Mouse (Mus musculus) ovary, adult 18-20 months (tissue): Measurements from ENCODE around the gene Olfr213.
"Not testable (repeated sequence)": the region's sequence is repeated elsewhere in the genome, so short reads cannot be mapped to it uniquely, and the experiment has no call there.

Source experiments
- DNase-seq: peaks from one replicate; pipeline ENCODE4 v3.0.0; 2022; ENCODE audit warnings: low spot score, mixed read lengths

Gene Olfr213

DNA sequence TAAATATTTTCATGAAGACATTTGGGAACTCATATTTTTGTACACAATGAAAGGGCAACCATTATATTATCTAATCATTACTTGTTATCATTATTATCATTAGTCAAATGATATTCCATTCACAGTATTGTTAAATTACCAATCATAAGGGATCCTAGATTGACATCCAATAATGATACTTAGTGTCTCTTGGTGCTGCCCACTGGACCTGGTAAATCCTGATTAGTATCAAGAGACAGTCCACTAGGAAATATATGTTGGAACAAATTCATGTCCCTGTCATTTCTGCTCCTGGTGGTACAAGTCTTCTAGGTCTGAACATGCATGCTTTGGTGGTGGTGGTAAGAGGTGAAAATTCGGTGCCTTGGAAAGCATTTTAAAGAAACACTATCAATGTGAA is at the start of gene Olfr213:
Gene Olfr213 (plus strand): TSS at position 301 of the 400 bp plus-strand sequence.
- no peak for DNase-seq

DNA sequence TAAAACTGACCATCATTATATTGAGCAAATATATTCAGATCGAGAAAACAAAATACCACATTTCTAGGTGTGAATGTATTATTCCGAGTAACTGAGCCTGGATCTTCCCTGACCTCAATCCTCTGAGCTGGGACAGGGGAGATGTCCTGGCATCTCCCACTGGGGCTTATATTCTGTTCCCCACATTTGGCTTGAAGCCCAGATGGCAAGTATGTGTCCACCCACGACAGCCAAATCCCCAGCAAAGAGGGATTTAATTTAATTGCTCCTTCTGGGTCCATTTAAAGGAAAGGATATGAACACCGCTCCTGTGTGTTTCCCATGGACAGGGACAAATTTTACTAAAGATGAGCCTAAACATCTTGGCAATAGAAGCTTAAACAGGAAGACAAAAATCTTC is 49.5 kb upstream of the Olfr213 start, which contains the start of gene Olfr211:
Gene Olfr211 (plus strand): TSS at position 301 of the 400 bp plus-strand sequence.
- DNase-seq = no peak

DNA sequence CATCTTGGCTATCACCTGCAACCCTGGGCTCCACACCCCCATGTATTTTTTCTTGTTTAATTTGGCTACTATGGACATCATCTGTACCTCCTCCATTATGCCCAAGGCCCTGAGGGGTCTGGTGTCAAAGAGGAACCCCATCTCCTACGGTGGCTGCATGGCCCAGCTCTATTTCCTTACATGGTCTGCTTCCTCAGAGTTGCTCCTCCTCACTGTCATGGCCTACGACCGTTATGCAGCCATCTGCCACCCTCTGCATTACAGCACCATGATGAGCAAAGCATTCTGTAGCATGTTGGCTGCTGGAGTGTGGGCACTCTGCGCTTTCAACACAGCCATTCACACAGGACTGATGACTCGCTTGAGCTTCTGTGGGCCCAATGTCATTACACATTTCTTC is 44.5 kb upstream of the Olfr213 start:
- DNase-seq = no peak

DNA sequence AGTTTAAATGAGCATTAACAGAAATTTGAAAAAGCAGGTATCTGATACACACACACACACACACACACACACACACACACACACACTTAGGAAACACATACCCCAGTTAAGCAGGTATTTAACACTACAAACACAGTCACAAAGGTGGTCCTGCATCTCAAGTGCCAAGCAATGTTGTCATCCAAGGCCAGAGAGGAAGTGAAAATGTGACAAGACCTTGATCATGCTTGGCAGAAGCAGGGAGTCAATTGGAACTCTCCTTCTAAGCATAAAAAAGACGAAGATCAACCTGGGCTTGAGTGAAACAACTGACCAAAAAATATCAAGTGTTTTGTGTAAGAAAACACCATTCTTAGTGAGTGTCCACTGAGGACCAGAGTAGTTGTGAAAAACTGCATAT is 42.3 kb upstream of the Olfr213 start:
- DNase-seq = no peak

DNA sequence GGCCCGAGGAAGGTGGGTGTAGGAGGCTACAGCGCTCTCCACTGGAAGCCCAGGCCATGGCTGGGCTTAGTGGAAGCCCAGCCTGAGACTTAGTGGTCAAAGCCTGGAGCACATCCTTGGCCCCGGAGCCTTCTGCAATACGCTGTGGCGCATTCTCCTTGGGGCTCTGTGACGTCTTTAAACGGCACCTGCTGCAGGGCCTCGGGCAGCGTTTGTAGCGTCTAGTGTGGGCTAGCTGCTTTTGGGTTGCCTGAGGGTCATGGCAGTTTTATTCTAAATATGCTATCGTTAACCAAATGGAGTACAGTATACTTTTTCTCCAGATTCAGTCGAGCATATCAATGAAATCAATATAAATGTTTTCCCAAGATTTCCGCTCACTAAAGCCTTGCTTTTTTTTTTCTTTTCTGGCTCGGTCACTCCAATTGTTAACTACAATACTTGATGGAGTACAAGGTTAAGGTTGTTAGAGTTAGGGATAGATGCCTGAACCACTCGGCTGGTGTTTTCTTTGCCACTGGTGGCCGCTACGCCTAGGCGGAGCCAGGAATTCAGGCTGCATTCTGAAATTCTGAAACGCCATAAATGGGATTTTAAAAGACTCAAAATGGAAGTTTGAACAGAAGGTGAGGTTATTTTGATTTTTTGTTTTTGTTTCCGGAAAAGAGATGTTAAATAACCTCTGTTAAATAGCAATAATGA is 31.8 kb upstream of the Olfr213 start, which contains the start of gene Olfr212:
Gene Olfr212 (plus strand): TSS at position 215 of the 702 bp plus-strand sequence.
- not testable (repeated sequence) for DNase-seq

DNA sequence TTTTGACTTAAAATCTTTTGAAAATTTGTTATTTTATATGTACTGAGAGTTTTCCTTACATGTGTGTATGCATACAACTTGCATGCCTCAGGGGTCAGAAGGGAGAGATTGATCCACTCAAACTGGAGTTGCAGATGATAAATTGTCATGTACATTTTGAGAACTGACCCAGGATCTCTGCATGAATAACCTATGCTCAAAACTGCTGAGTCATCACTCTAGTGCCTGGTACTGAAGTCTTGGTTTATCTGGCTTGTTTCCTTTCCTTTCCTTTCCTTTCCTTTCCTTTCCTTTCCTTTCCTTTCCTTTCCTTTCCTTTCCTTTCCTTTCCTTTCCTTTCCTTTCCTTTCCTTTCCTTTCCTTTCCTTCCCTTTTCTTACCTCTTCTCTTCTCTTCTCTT is 23.4 kb upstream of the Olfr213 start:
- no peak for DNase-seq

DNA sequence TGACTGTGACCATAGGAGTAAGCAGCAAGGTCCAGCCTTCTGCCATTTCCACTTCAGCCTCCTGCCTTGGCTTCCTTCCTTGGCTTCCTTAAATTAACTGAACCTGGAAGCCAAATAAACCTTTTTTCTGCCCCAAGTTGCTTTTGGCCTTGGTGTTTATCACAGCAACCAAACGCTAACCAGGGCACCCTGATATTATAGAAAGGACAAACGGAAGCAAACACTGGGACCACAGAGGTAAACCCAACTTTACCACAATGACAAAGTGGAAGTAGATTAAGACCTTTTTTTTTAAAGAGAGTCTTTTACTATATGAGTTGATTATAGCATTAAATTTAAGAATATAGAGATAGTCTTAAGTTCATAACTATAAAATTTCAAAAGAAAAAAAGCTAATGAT is 4.2 kb downstream of the Olfr213 start:
- DNase-seq = no peak

DNA sequence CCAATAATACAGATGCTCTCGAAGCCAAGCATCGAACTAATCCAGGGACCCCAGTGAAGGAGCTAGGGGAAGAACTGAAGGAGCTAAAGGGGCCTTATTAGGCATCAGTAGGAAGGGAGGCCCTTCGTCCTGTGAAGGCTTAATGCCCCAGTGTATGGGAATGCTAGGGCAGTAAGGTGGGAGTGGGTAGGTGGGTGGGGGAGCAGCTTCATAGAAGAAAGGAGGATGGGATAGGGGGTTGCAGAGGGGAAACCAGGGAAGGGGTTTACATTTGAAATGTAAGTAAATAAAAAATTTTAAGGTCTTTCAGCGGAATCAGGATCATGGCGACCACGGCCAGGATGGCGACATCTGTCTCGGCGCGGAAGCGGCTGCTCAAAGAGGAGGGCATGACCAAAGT is 12.6 kb downstream of the Olfr213 start, which contains the start of gene Gm5580:
Gene Gm5580 (plus strand): TSS at position 301 of the 400 bp plus-strand sequence.
- not testable (repeated sequence) for DNase-seq

DNA sequence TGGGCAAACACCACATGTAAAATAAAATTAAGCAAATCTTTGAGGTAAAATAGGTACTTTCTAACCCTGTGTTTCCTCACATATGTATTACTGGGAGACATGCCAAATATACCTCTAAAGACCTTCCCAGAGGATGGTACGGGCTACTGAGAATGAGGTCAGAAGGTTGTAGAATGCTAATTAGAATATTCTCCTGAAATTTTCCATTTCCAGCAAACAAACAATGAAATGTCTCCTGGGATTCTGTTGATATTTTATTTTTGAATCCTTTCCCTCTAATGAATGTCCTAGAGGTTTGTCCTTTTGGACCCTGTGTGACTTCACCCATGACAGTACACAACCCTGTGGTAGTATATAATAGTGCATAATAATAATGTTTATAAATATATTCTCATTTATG is 15.7 kb downstream of the Olfr213 start, which contains the start of gene Olfr214:
Gene Olfr214 (plus strand): TSS at position 301 of the 400 bp plus-strand sequence.
- no peak for DNase-seq

DNA sequence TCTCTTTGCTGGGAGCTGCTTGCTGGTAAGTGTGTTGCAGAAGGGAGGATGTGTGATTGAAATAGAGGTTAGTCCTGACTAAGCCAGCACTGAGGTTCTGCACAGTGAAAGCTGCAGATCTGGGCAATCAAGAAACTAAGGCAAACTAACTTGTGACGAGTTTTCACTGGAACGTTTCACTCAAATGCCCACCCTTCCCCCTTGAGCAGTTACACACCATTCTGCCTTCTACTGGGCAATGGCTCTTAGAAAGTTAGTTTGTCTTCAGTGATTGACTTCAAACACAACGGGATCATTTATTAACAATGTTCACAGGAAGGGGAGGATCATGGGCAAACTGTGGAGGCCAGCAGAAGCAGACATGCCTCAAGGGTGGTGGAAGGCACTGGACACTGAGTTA is 16.7 kb downstream of the Olfr213 start:
- no peak for DNase-seq

DNA sequence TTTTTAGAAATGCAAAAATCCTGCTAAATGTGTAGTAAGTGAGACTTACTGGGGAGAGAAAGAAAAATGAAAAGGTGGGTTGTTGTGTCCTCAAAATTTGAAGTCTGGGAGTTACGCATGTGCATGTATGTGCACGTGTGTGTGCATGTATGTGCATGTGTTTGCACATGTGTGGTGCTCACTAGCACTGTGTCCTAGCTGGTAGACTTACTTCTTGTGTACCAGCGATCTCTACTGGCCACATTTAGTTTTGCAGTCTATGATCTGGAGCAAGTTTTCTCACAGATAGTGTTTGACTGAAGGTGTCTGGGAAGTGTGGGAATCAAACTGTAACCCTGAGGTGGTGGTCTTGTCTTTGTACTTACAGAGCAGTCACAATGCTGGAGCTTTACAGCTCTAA is 31.6 kb downstream of the Olfr213 start:
- no peak for DNase-seq

DNA sequence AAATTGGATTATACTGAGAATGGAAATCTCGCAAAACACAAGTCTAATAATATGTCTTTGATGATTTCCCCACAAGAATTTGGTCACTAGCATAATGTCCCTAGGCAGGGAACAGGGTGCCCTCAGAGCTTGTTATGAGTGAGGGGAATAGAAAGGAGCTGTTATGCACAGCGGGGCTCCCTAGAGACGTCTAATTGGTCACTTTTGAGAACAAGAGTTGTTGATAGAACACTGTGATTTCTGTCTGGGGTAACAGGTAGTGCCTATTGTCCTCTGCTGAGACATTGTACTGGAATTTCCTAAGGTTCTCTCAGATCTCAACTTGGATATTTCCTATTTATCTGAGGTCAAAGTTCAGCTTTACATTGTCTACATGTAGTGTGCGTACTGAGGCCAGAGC is 45.8 kb downstream of the Olfr213 start, which contains the start of gene Olfr215:
Gene Olfr215 (minus strand): TSS at position 101 of the 400 bp plus-strand sequence.
- DNase-seq = no peak
